Mouse (Mus musculus) small intestine, adult 2 months (tissue): ENCODE data around the gene Tpm4.

Source experiments
- CTCF ChIP-seq: fragments of 200-500 bp; IDR thresholded peaks from 2 replicates; pipeline ENCODE4 v1.5.1; 2012; ENCODE audit warnings: low read depth, mild to moderate bottlenecking, control low read depth, inconsistent platforms, low read length, moderate library complexity, mixed read lengths; ENCODE audit not compliant: insufficient replicate concordance, insufficient read length; ENCODE audit errors: extremely low read depth
- POLR2A ChIP-seq: fragments of 200-500 bp; IDR thresholded peaks from 2 replicates; pipeline ENCODE4 v1.6.1; 2012; ENCODE audit warnings: low read depth, mild to moderate bottlenecking, control low read depth, inconsistent platforms, low read length, moderate library complexity

GRCm38 (mm10) chr8:72145511-72145910 lies 10.7 kb downstream of the Tpm4 start:
- TF ChIP-seq POLR2A: no peak
- TF ChIP-seq CTCF: no peak
